In the genomic region with DNA sequence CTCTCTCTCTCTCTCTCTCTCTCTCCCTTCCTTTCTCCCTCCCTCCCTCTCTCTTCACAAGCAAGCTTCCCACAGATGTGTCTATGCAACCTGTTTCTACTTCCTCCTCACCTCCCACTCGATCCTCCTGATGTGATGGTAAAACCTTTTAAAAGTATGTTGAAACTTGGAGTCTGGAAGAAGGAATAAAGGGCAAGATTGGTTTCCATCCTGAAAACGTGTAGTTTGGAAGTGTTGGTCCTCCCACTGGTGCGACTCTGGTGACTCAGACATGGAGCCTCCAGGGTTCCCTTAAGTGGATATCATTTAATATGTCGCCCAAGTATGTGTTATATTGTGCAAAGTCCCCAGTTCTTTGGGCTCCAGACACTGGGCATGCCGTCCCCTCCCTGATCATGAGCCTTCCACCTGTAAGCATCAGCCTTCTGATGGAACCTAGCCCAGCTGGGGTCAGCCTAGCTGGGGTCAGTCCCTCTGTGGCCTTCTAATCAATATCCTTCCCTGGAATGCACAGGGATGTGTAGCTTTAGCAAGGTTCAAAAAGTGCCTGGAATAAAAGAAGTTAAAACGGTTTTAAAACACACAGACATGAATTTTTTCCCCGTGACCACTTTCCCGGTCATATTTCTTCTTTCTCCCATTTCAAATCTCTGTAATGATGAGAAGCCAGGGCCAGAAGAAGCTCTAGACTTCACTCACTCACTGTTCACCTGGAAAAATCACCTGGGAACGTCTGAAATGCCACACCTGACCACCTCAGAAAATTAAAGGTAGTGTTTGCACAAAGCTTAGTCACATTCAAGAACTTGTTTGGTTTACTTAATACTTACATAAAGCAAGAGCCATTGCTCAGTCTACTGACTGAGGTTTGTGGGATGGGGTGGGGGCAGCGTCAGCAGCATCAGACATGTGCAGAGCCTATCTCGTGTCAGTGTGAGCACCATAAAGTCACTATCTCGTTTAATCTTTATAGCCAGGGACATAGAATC, we compare ENCODE assay signal across 15 mouse cellular contexts.
"Had no signal": no experiment of that assay in that cellular context is flagged by ENCODE, and none has a peak within 500 bp of the region (broad histone marks: within the 10 kb centered on the region; RNA-seq: fewer than 3 reads in every experiment).

No protein-coding gene starts in this region.

- H3K27me3 ChIP-seq: limb, embryonic 13.5 days; midbrain, embryonic 13.5 days; neural tube, embryonic 15.5 days had no signal

- H3K4me3 ChIP-seq: limb, embryonic 13.5 days; midbrain, embryonic 13.5 days; myocyte; neural tube, embryonic 15.5 days had no signal

- DNase-seq: kidney, adult 8-10 months; kidney, postnatal 25 days; layer of hippocampus, adult 9-11 months; layer of hippocampus, postnatal 36 days; left cerebral cortex, postnatal 4 days; right cerebral cortex, postnatal 4 days; spleen, adult 18-20 months; thymus, adult 18-20 months; thymus, postnatal 14 days had no signal

- H3K27ac ChIP-seq: limb, embryonic 13.5 days; liver, embryonic 14.5 days; midbrain, embryonic 13.5 days; neural tube, embryonic 15.5 days had no signal

- H3K9me3 ChIP-seq: limb, embryonic 13.5 days; midbrain, embryonic 13.5 days; neural tube, embryonic 15.5 days had no signal

- H3K9ac ChIP-seq: limb, embryonic 13.5 days; liver, embryonic 14.5 days; midbrain, embryonic 13.5 days; neural tube, embryonic 15.5 days had no signal

- ATAC-seq: intestine, postnatal 0 days; midbrain, embryonic 13.5 days had no signal

- H3K36me3 ChIP-seq: limb, embryonic 13.5 days; midbrain, embryonic 13.5 days; neural tube, embryonic 15.5 days had no signal

- H3K4me2 ChIP-seq: limb, embryonic 13.5 days; midbrain, embryonic 13.5 days; neural tube, embryonic 15.5 days had no signal
